Comparison of ENCODE assay signal across 8 mouse cellular contexts in genomic region chr19:33391651-33392382, GRCm38 (mm10). TPM values are rescaled to one million over a fixed set of nuclear protein-coding genes. Genes with fewer than 3 reads are reported as not detected.
A peak's percentile ranks its signal among the peaks of the same experiment; 100 is the strongest.
DNase-seq lines count a peak whose midpoint lies in the region; ATAC-seq lines count a peak whose summit lies in the region.

TSS of gene Rnls (minus strand) at chr19:33392295.

- peak within 1 kb of the TSS; percentile 60 for H3K4me2 ChIP-seq in hindbrain, embryonic 14.5 days (replicated peaks)

- peak within 1 kb of the TSS; percentile 79 for H3K9ac ChIP-seq in hindbrain, embryonic 14.5 days

- peak within 1 kb of the TSS; percentile 90 for H3K27ac ChIP-seq in hindbrain, embryonic 14.5 days

- DNase-seq in ZHBTc4 (ENCODE audit: low read depth, low spot score), result peak; percentile 92
- DNase-seq in cerebellum, postnatal 4 days (ENCODE audit: low spot score in 2 of 2), result peak; percentile 54 to 74
- peak; percentile 78 to 83 for DNase-seq in frontal cortex, postnatal 36 days (ENCODE audit: low spot score in 2 of 2)
- DNase-seq in hindbrain, embryonic 14.5 days (ENCODE audit: low spot score), result peak; percentile 87
- DNase-seq in layer of hippocampus, postnatal 25 days (ENCODE audit: extremely low spot score in 1 of 2, low spot score in 1 of 2), result peak; percentile 65 to 71
- peak; percentile 85 for DNase-seq in lung, postnatal 14 days
- DNase-seq in ovary, postnatal 36 days (ENCODE audit: low spot score), result peak; percentile 83
- peak; percentile 68 for DNase-seq in thymus, postnatal 14 days

- 1% methylated on average over 48 of the region's 48 CpGs for WGBS in hindbrain, embryonic 14.5 days

- H3K9me3 ChIP-seq in hindbrain, embryonic 14.5 days (ENCODE audit: control insufficient read depth, low read length), result 0 out of 2 replicates have a peak, but pooled peaks cover 6% of the 10 kb centered on the region

- peak; percentile 99 for ATAC-seq in hindbrain, embryonic 14.5 days (ENCODE audit: low FRiP score)

- H3K27me3 ChIP-seq in hindbrain, embryonic 14.5 days (ENCODE audit: control insufficient read depth, insufficient read depth, low read length), result no peaks in the 10 kb centered on the region

- no peaks in the 10 kb centered on the region for H3K36me3 ChIP-seq in hindbrain, embryonic 14.5 days (replicated peaks; ENCODE audit: control insufficient read depth, insufficient read depth)

- no peaks in the 10 kb centered on the region for H3K4me1 ChIP-seq in hindbrain, embryonic 14.5 days (replicated peaks; ENCODE audit: control insufficient read depth, insufficient read depth, low read length)

- H3K4me3 ChIP-seq in hindbrain, embryonic 14.5 days (replicated peaks; ENCODE audit: low read length), result peak within 1 kb of the TSS; percentile 53

RNA-seq across cellular contexts. Expression of gene Rnls, which starts in this region (rescaled TPM):
- polyA plus RNA-seq in hindbrain, embryonic 14.5 days (2014; fragmentation: Nextera tagmentation; extraction: Ambion mirVana), result 10.9 and 11.0 TPM in 2 replicates
- total RNA-seq in layer of hippocampus, postnatal 25 days (2021), result 1 to 10 TPM; 1.5 to 1.8 TPM

Comparison
In these comparisons a context has a peak if more than half of its experiments do, and no peak if none do; other contexts are left out.
1. Peak in every context shown above with its lines: DNase-seq, ATAC-seq, H3K4me3 ChIP-seq and H3K27ac ChIP-seq.